Mouse (Mus musculus): Measurements from ENCODE around the gene Pou6f1. TPM values are rescaled to one million over a fixed set of nuclear protein-coding genes. Genes with fewer than 3 reads are reported as not detected.

Gene Pou6f1
- polyA plus RNA-seq, 1 experiment from 2014 or later = 8.3 TPM

GRCm38 (mm10) chr15:100600047-100600695 is 387 bp upstream of the Pou6f1 start:
- Histone ChIP-seq H3K4me1 (ENCODE audit: control insufficient read depth, insufficient read depth, low read length) (peaks cover 10% of the 10 kb centered on the region), H3K9ac (ENCODE audit: low read depth, low read length) (peak overlapping the region; percentile 86), H3K36me3 (ENCODE audit: control insufficient read depth, insufficient read depth, low read length) (no peaks in the 10 kb centered on the region), H3K27ac (replicated peaks; ENCODE audit: low read depth, low read length) (peak overlapping the region; percentile 49; the same call in 1 of the 2 replicates), H3K4me3 (ENCODE audit: low read depth, low read length) (peak overlapping the region; percentile 59), H3K9me3 (ENCODE audit: control insufficient read depth, low read length) (no peaks in the 10 kb centered on the region), H3K27me3 (replicated peaks; ENCODE audit: control insufficient read depth, insufficient read depth, low read length) (peaks cover 21% of the 10 kb centered on the region), H3K4me2 (ENCODE audit: low read depth, low read length) (peak overlapping the region; percentile 98)
- ATAC-seq (ENCODE audit: low read depth) = peak; percentile 75
- 3% methylated on average over 22 of the region's 35 CpGs for whole genome bisulfite sequencing
- peak; percentile 91 for DNase-seq (ENCODE audit: low spot score)

DNA sequence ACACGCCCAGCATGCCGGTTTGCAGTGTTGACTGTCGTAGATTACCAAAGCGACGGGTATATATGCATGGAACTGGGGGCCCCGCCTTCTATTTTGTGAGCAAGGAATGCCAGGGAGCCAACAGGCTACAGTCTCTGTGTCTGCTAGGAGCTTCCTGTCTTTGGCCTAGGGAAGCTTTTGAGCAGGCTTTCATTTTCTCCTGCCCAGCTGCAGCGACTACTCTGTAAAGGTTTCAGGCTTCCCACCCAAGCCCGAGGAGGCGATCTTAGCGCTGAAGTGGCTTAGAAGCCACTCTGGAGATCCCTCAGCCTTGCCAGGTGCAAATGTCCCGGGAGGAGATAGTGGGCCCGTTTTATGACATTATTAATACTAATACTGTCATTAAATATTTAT is 905 bp downstream of the Pou6f1 start:
- WGBS = under 1% methylated on average over 12 of the region's 12 CpGs
- peak overlapping the region; percentile 59 for H3K4me3 ChIP-seq (ENCODE audit: low read depth, low read length)
- H3K4me2 ChIP-seq (ENCODE audit: low read depth, low read length) = peak overlapping the region; percentile 98
- ATAC-seq (ENCODE audit: low read depth) = no peak; the same call in 1 of the 2 replicates
- H3K4me1 ChIP-seq (ENCODE audit: control insufficient read depth, insufficient read depth, low read length) = peaks cover 7% of the 10 kb centered on the region
- peak; percentile 67 for DNase-seq (ENCODE audit: low spot score)
- H3K9me3 ChIP-seq (ENCODE audit: control insufficient read depth, low read length) = no peaks in the 10 kb centered on the region
- H3K27ac ChIP-seq (replicated peaks; ENCODE audit: low read depth, low read length) = peak overlapping the region; percentile 49; the same call in 1 of the 2 replicates
- H3K9ac ChIP-seq (ENCODE audit: low read depth, low read length) = peak overlapping the region; percentile 86
- no peaks in the 10 kb centered on the region for H3K36me3 ChIP-seq (ENCODE audit: control insufficient read depth, insufficient read depth, low read length)
- H3K27me3 ChIP-seq (replicated peaks; ENCODE audit: control insufficient read depth, insufficient read depth, low read length) = peaks cover 21% of the 10 kb centered on the region; the same call in 1 of the 2 replicates

DNA sequence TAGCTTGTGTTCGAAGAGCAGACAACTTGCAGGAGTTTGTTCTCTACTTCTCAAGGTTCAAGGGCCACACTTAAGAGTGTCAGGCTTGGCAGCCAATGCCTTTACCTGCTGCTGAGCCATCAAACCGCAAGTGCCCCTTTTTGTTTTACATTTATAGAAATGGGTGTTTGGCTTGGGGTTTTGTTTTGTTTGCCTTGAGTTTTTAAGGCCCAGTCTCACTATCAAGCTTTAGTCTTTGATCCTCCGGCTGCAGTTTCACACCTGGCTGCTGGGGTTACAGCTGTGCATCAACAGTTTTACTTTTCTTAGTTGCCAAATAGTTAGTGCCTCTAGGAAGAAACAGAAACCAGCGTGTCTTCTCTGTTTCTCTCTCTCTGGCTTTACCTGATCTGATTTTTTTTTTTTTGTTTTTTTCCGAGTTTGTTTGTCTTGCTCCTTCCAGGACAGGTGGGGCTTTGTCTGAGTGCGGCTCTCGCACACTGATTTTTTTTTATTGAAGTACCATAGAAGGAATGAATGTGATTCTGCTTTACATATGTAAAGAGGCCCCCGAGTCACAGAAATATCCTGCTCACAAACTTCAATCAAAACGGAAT is 1.4 kb downstream of the Pou6f1 start:
- peaks cover 7% of the 10 kb centered on the region for H3K4me1 ChIP-seq (ENCODE audit: control insufficient read depth, insufficient read depth, low read length)
- no peak for DNase-seq (ENCODE audit: low spot score)
- no peaks in the 10 kb centered on the region for H3K36me3 ChIP-seq (ENCODE audit: control insufficient read depth, insufficient read depth, low read length)
- WGBS = 29% methylated on average over 9 of the region's 9 CpGs
- peak overlapping the region; percentile 59 for H3K4me3 ChIP-seq (ENCODE audit: low read depth, low read length)
- H3K27me3 ChIP-seq (replicated peaks; ENCODE audit: control insufficient read depth, insufficient read depth, low read length) = peaks cover 21% of the 10 kb centered on the region; the same call in 1 of the 2 replicates
- H3K27ac ChIP-seq (replicated peaks; ENCODE audit: low read depth, low read length) = peak overlapping the region; percentile 49; the same call in 1 of the 2 replicates
- H3K9me3 ChIP-seq (ENCODE audit: control insufficient read depth, low read length) = no peaks in the 10 kb centered on the region
- H3K9ac ChIP-seq (ENCODE audit: low read depth, low read length) = peak overlapping the region; percentile 86; the same call in 1 of the 2 replicates
- peak overlapping the region; percentile 98 for H3K4me2 ChIP-seq (ENCODE audit: low read depth, low read length)
- no peak for ATAC-seq (ENCODE audit: low read depth)

DNA sequence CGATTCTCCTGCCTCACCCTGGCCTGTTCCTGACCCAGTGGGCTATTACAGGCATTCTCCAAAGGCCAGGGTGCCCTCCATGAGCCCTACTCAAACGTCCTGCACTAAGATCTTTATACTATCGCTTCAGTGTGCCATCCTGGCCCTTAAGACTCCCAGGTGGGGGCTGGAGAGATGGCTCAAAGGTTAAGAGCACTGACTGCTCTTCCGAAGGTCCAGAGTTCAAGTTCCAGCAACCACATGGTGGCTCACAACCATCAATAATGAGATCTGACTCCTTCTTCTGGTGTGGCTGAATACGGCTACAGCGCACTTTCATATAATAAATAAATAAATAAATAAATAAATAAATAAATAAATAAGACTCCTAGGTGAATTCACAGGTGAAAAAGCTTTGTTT is 7.0 kb downstream of the Pou6f1 start:
- Histone ChIP-seq H3K27ac (replicated peaks; ENCODE audit: low read depth, low read length) (no peak overlapping the region), H3K9me3 (ENCODE audit: control insufficient read depth, low read length) (no peaks in the 10 kb centered on the region), H3K36me3 (ENCODE audit: control insufficient read depth, insufficient read depth, low read length) (0 out of 2 replicates have a peak, but pooled peaks cover 14% of the 10 kb centered on the region), H3K4me1 (ENCODE audit: control insufficient read depth, insufficient read depth, low read length) (no peaks in the 10 kb centered on the region), H3K4me3 (ENCODE audit: low read depth, low read length) (no peak overlapping the region), H3K9ac (ENCODE audit: low read depth, low read length) (no peak overlapping the region), H3K27me3 (replicated peaks; ENCODE audit: control insufficient read depth, insufficient read depth, low read length) (no peaks in the 10 kb centered on the region), H3K4me2 (ENCODE audit: low read depth, low read length) (no peak overlapping the region)
- ATAC-seq (ENCODE audit: low read depth) = no peak
- no peak for DNase-seq (ENCODE audit: low spot score)
- 82% methylated on average over 6 of the region's 6 CpGs for WGBS

DNA sequence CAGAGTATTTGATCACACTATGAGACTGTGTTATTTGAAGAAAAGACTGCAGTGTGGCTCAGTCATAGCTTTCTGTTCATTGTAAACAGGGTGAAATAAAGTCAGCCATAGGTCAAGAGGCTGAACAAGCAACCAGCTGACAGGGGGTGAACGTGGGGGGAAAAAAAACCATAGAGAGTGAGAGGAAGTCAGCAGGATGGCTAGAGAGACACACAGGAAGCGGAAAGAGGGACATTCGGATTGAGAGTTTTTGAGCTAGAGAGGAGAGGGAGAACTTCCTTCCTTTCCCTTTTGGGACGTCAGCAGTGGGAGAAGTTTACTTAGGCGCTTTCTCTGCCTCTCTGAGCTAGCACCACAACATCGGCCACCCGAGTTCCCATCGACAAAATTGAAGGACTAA is 9.3 kb downstream of the Pou6f1 start:
- H3K27me3 ChIP-seq (replicated peaks; ENCODE audit: control insufficient read depth, insufficient read depth, low read length) = no peaks in the 10 kb centered on the region
- no peak for DNase-seq (ENCODE audit: low spot score)
- 69% methylated on average over 8 of the region's 8 CpGs for whole genome bisulfite sequencing
- H3K4me1 ChIP-seq (ENCODE audit: control insufficient read depth, insufficient read depth, low read length) = no peaks in the 10 kb centered on the region
- H3K36me3 ChIP-seq (ENCODE audit: control insufficient read depth, insufficient read depth, low read length) = peaks cover 30% of the 10 kb centered on the region
- no peak for ATAC-seq (ENCODE audit: low read depth)
- H3K27ac ChIP-seq (replicated peaks; ENCODE audit: low read depth, low read length) = no peak overlapping the region
- H3K4me3 ChIP-seq (ENCODE audit: low read depth, low read length) = no peak overlapping the region
- H3K4me2 ChIP-seq (ENCODE audit: low read depth, low read length) = no peak overlapping the region
- no peaks in the 10 kb centered on the region for H3K9me3 ChIP-seq (ENCODE audit: control insufficient read depth, low read length)
- no peak overlapping the region for H3K9ac ChIP-seq (ENCODE audit: low read depth, low read length)

DNA sequence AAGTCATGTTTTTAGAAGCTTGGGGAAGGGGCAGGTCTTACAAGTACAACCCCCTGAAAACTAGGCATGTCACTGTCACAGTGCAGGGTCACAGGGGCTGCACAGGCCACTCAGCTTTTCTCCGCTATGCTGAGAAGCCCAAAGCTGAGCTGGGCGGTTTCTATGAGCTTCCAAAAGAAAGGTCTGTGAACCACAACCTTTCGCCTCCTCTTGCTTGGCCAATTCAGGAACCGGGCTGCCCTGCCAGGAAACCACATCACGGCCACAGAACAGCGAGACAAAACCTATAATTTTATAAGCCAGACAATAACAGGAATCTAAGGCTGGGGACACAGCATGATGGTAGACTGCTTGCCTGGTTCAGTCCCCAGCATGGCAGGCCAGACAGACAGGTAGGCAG is 11.5 kb downstream of the Pou6f1 start:
- Histone ChIP-seq H3K27me3 (replicated peaks; ENCODE audit: control insufficient read depth, insufficient read depth, low read length) (no peaks in the 10 kb centered on the region), H3K4me1 (ENCODE audit: control insufficient read depth, insufficient read depth, low read length) (no peaks in the 10 kb centered on the region), H3K4me3 (ENCODE audit: low read depth, low read length) (no peak overlapping the region), H3K9me3 (ENCODE audit: control insufficient read depth, low read length) (no peaks in the 10 kb centered on the region), H3K9ac (ENCODE audit: low read depth, low read length) (no peak overlapping the region), H3K4me2 (ENCODE audit: low read depth, low read length) (no peak overlapping the region), H3K27ac (replicated peaks; ENCODE audit: low read depth, low read length) (no peak overlapping the region), H3K36me3 (ENCODE audit: control insufficient read depth, insufficient read depth, low read length) (peaks cover 32% of the 10 kb centered on the region)
- WGBS = 81% methylated on average over 6 of the region's 6 CpGs
- no peak for ATAC-seq (ENCODE audit: low read depth)
- DNase-seq (ENCODE audit: low spot score) = no peak

GRCm38 (mm10) chr15:100587166-100587565 is 12.6 kb downstream of the Pou6f1 start:
- no peaks in the 10 kb centered on the region for H3K4me1 ChIP-seq (ENCODE audit: control insufficient read depth, insufficient read depth, low read length)
- DNase-seq (ENCODE audit: low spot score) (no peak), ATAC-seq (ENCODE audit: low read depth) (no peak)
- WGBS = 73% methylated on average over 4 of the region's 4 CpGs
- no peak overlapping the region for H3K4me2 ChIP-seq (ENCODE audit: low read depth, low read length)
- no peak overlapping the region for H3K9ac ChIP-seq (ENCODE audit: low read depth, low read length)
- no peak overlapping the region for H3K4me3 ChIP-seq (ENCODE audit: low read depth, low read length)
- H3K9me3 ChIP-seq (ENCODE audit: control insufficient read depth, low read length) = no peaks in the 10 kb centered on the region
- H3K36me3 ChIP-seq (ENCODE audit: control insufficient read depth, insufficient read depth, low read length) = peaks cover 41% of the 10 kb centered on the region
- no peak overlapping the region for H3K27ac ChIP-seq (replicated peaks; ENCODE audit: low read depth, low read length)
- no peaks in the 10 kb centered on the region for H3K27me3 ChIP-seq (replicated peaks; ENCODE audit: control insufficient read depth, insufficient read depth, low read length)

DNA sequence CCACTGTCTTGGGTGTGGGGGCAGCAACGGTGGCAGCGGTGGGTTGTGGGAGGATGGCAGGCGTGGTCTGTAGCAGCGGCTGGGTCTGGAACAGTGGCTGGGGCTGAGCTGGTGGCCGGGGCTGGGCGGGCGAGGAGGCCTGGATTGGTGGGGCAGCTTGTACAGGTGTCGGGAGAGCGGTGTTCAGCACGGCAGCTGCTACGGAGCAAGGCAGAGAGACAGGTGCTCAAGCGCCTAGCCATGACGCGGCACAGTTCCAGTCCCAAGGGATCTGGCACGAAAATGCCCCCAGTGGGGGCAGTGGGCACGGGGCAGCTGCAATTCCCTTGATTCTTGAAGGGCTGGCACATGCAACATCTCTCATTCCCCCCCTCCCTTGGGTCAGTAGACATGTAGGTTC is 13.9 kb downstream of the Pou6f1 start:
- no peaks in the 10 kb centered on the region for H3K9me3 ChIP-seq (ENCODE audit: control insufficient read depth, low read length)
- peaks cover 43% of the 10 kb centered on the region for H3K36me3 ChIP-seq (ENCODE audit: control insufficient read depth, insufficient read depth, low read length)
- DNase-seq (ENCODE audit: low spot score) = no peak
- ATAC-seq (ENCODE audit: low read depth) = no peak
- WGBS = 88% methylated on average over 12 of the region's 16 CpGs
- H3K9ac ChIP-seq (ENCODE audit: low read depth, low read length) = no peak overlapping the region
- no peaks in the 10 kb centered on the region for H3K4me1 ChIP-seq (ENCODE audit: control insufficient read depth, insufficient read depth, low read length)
- H3K27me3 ChIP-seq (replicated peaks; ENCODE audit: control insufficient read depth, insufficient read depth, low read length) = no peaks in the 10 kb centered on the region
- no peak overlapping the region for H3K27ac ChIP-seq (replicated peaks; ENCODE audit: low read depth, low read length)
- no peak overlapping the region for H3K4me3 ChIP-seq (ENCODE audit: low read depth, low read length)
- no peak overlapping the region for H3K4me2 ChIP-seq (ENCODE audit: low read depth, low read length)

GRCm38 (mm10) chr15:100580108-100580507 is 19.7 kb downstream of the Pou6f1 start:
- H3K9ac ChIP-seq (ENCODE audit: low read depth, low read length) = no peak overlapping the region
- no peak for ATAC-seq (ENCODE audit: low read depth)
- peaks cover 26% of the 10 kb centered on the region; the same call in 1 of the 2 replicates for H3K36me3 ChIP-seq (ENCODE audit: control insufficient read depth, insufficient read depth, low read length)
- no peaks in the 10 kb centered on the region for H3K9me3 ChIP-seq (ENCODE audit: control insufficient read depth, low read length)
- H3K4me1 ChIP-seq (ENCODE audit: control insufficient read depth, insufficient read depth, low read length) = no peaks in the 10 kb centered on the region
- DNase-seq (ENCODE audit: low spot score) = no peak
- H3K4me2 ChIP-seq (ENCODE audit: low read depth, low read length) = no peak overlapping the region
- WGBS = 90% methylated on average over 10 of the region's 10 CpGs
- H3K27me3 ChIP-seq (replicated peaks; ENCODE audit: control insufficient read depth, insufficient read depth, low read length) = no peaks in the 10 kb centered on the region
- no peak overlapping the region for H3K4me3 ChIP-seq (ENCODE audit: low read depth, low read length)
- H3K27ac ChIP-seq (replicated peaks; ENCODE audit: low read depth, low read length) = no peak overlapping the region

Data from embryonic facial prominence, embryonic 14.5 days (tissue).